Mouse (Mus musculus): ENCODE measurements around the gene Plxnb3. TPM values are rescaled to one million over a fixed set of nuclear protein-coding genes. Genes with fewer than 3 reads are reported as not detected.
"Not testable (repeated sequence)": the region's sequence is repeated elsewhere in the genome, so short reads cannot be mapped to it uniquely, and the experiment has no call there.

Plxnb3 gene
- not detected for polyA plus RNA-seq (2017; shearing (Covaris generic))

- no peak for ATAC-seq
These were observed at the start of gene Plxnb3 for GRCm38 (mm10) chrX:73756334-73757140. TSS of gene Plxnb3 (plus strand) at chrX:73757090.

- no peak for ATAC-seq
These were observed 41.3 kb upstream of the Plxnb3 start for GRCm38 (mm10) chrX:73715476-73716108.

- ATAC-seq = peak; percentile 87
These were observed 40.7 kb upstream of the Plxnb3 start, which contains the start of the genes Bcap31 and Abcd1 for GRCm38 (mm10) chrX:73716109-73716661. TSS of gene Bcap31 (minus strand) at chrX:73716175. TSS of gene Abcd1 (plus strand) at chrX:73716597.

GRCm38 (mm10) chrX:73716709-73717545, 40.0 kb upstream of the Plxnb3 start:
- no peak for ATAC-seq

- ATAC-seq = no peak
These were observed 39.2 kb upstream of the Plxnb3 start for GRCm38 (mm10) chrX:73717667-73718066.

GRCm38 (mm10) chrX:73718271-73718670, 38.6 kb upstream of the Plxnb3 start:
- no peak for ATAC-seq

- peak; percentile 15 for ATAC-seq
These were observed 38.1 kb upstream of the Plxnb3 start for GRCm38 (mm10) chrX:73718686-73719362.

- no peak for ATAC-seq
These were observed 26.0 kb upstream of the Plxnb3 start for GRCm38 (mm10) chrX:73730908-73731307.

- no peak for ATAC-seq
These were observed 18.7 kb upstream of the Plxnb3 start for GRCm38 (mm10) chrX:73738155-73738554.

GRCm38 (mm10) chrX:73739151-73739550, 17.7 kb upstream of the Plxnb3 start:
- ATAC-seq = no peak

- ATAC-seq = not testable (repeated sequence)
These were observed 17.0 kb upstream of the Plxnb3 start for GRCm38 (mm10) chrX:73739841-73740240.

GRCm38 (mm10) chrX:73744774-73745481, 12.0 kb upstream of the Plxnb3 start:
- no peak for ATAC-seq

- no peak for ATAC-seq
These were observed 7.9 kb upstream of the Plxnb3 start for GRCm38 (mm10) chrX:73748977-73749376.

GRCm38 (mm10) chrX:73758611-73759290, 1.9 kb downstream of the Plxnb3 start:
- ATAC-seq = no peak

GRCm38 (mm10) chrX:73765311-73765710, 8.4 kb downstream of the Plxnb3 start:
- ATAC-seq = no peak

GRCm38 (mm10) chrX:73767267-73767666, 10.4 kb downstream of the Plxnb3 start:
- ATAC-seq = no peak

- ATAC-seq = no peak
These were observed 17.4 kb downstream of the Plxnb3 start, which contains the start of gene Srpk3 for GRCm38 (mm10) chrX:73774168-73774760. TSS of gene Srpk3 (plus strand) at chrX:73774405.

GRCm38 (mm10) chrX:73774802-73775483, 18.1 kb downstream of the Plxnb3 start:
- no peak for ATAC-seq

- no peak for ATAC-seq
These were observed 25.3 kb downstream of the Plxnb3 start for GRCm38 (mm10) chrX:73782227-73782626.

GRCm38 (mm10) chrX:73785666-73786065, 28.8 kb downstream of the Plxnb3 start:
- ATAC-seq = no peak
